Mouse (Mus musculus) NIH3T3 (cell line): ENCODE measurements at regions not wholly inside any gene's neighbourhood (a gene's known extent, or its start where the extent isn't known, plus 50 kb on each side); places are given as distances from the start of the nearest gene placed in this dataset.

Source experiments
- DNase-seq: peaks from one replicate; pipeline ENCODE4 v3.0.0-alpha.2; 2012; ENCODE audit warnings: low read depth

- DNase-seq, result peak; percentile 94
These were observed 60.8 kb upstream of the Gm10295 start for GRCm38 (mm10) chr7:71412079-71412478.

GRCm38 (mm10) chr7:71411293-71412011, 60.2 kb upstream of the Gm10295 start:
- DNase-seq, result peak; percentile 67

GRCm38 (mm10) chr7:71409903-71410302, 58.6 kb upstream of the Gm10295 start:
- no peak for DNase-seq

GRCm38 (mm10) chr7:71409061-71409460, 57.8 kb upstream of the Gm10295 start:
- no peak for DNase-seq

GRCm38 (mm10) chr7:71406283-71406682, 55.0 kb upstream of the Gm10295 start:
- no peak for DNase-seq
